Mouse (Mus musculus) intestine, embryonic 15.5 days (tissue): Measurements from ENCODE around the gene Gldn. TPM values are rescaled to one million over a fixed set of nuclear protein-coding genes. Genes with fewer than 3 reads are reported as not detected.

ENCODE experiments used
- ATAC-seq: fragments of 200-750 bp; cut with Nextera tagmentation; 2 replicates; pipeline ENCODE4 v1.8.0; 2017; ENCODE audit warnings: moderate TSS enrichment, moderate library complexity
- H3K27ac ChIP-seq: fragments of 300-500 bp; sonication (generic); 2 replicates; pipeline ENCODE4 v1.5.1; 2015; ENCODE audit warnings: mild to moderate bottlenecking, inconsistent platforms
- H3K27me3 ChIP-seq: fragments of 300-500 bp; sonication (generic); replicated peaks from 2 replicates; pipeline ENCODE4 v1.6.1; 2015; ENCODE audit warnings: inconsistent platforms
- H3K36me3 ChIP-seq: fragments of 300-500 bp; sonication (generic); 2 replicates; pipeline ENCODE4 v1.6.1; 2015; ENCODE audit warnings: inconsistent platforms
- H3K4me1 ChIP-seq: fragments of 300-500 bp; sonication (generic); replicated peaks from 2 replicates; pipeline ENCODE4 v1.6.1; 2015; ENCODE audit warnings: inconsistent platforms
- H3K4me2 ChIP-seq: fragments of 300-500 bp; sonication (generic); replicated peaks from 2 replicates; pipeline ENCODE4 v1.6.1; 2015; ENCODE audit warnings: mild to moderate bottlenecking, inconsistent platforms
- H3K4me3 ChIP-seq: fragments of 300-500 bp; sonication (generic); replicated peaks from 2 replicates; pipeline ENCODE4 v1.5.1; 2015; ENCODE audit warnings: inconsistent platforms
- H3K9ac ChIP-seq: fragments of 300-500 bp; sonication (generic); 2 replicates; pipeline ENCODE4 v1.6.1; 2015; ENCODE audit warnings: inconsistent platforms
- H3K9me3 ChIP-seq: fragments of 300-500 bp; sonication (generic); 2 replicates; pipeline ENCODE4 v1.6.1; 2016; ENCODE audit warnings: inconsistent platforms
- WGBS: fragments of 180-500 bp; shearing (Covaris S2); methylation state at CpG from one replicate; pipeline ENCODE4 v1.1.7; 2015; 5-methylcytosine and 5-hydroxymethylcytosine counted together
- polyA plus RNA-seq: library from polyadenylated mRNA; unstranded; fragments of >200 nt; fragmentation: Nextera tagmentation; extraction: Ambion mirVana; gene quantifications from 2 replicates; pipeline ENCODE4 v1.2.1, GENCODE M21; 2015

The Gldn gene
- polyA plus RNA-seq, 1 experiment from 2014 or later, result not detected

DNA sequence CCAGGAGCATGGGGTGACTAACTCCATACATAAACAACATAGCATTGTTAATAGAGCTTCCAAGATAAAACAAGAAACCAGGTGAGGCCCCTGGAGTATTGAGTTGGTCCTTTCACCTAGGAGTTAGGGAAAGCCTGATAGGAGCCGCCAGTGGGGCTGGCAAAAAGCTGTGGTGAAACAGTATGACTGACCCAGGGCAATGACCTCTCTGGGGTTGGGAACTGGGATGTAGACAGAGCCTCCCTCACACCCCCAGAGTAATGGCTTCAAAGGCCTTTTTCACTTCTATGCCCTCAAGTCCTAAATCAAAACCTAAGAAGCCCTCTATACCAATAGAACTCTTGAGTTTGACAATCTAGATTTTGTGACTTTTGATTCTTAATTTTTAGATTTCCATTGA lies 21.9 kb downstream of the Gldn start:
- H3K9me3 ChIP-seq, result no peaks in the 10 kb centered on the region
- H3K9ac ChIP-seq, result no peak overlapping the region
- H3K36me3 ChIP-seq, result no peaks in the 10 kb centered on the region
- H3K4me3 ChIP-seq, result no peak overlapping the region
- H3K27ac ChIP-seq, result no peak overlapping the region
- H3K4me2 ChIP-seq, result no peak overlapping the region
- WGBS, result 79% methylated on average over 1 of the region's 1 CpGs
- ATAC-seq, result no peak
- H3K4me1 ChIP-seq, result no peaks in the 10 kb centered on the region
- H3K27me3 ChIP-seq, result no peaks in the 10 kb centered on the region

DNA sequence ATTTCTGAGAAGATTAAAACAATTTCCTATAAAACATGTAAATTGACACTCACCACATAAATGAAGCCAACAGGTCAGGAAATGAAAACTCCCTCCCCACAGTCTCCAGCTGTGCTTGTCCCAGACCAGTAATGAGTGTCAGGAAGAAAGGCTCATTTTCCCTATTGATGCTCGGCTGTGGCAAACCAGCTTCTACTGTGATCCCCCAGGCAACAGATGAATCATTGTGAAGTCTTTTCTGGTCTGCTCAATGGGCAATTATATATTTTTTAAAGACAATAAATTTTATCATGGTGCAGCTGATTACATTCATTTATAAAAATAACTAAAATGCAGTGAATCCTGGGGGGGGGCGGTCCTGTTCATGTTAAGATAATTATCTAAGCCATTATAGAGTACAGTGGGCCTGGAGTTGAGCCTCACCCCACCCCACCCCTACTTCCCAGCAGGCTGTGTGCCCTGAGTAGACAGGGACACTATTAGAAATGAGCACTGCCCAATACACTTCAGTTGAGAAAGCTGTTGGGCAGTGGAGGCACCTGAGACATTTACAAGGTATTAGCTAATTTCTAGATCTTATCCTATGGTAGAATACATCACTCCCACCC lies 22.6 kb downstream of the Gldn start:
- ATAC-seq, result no peak
- H3K4me3 ChIP-seq, result no peak overlapping the region

DNA sequence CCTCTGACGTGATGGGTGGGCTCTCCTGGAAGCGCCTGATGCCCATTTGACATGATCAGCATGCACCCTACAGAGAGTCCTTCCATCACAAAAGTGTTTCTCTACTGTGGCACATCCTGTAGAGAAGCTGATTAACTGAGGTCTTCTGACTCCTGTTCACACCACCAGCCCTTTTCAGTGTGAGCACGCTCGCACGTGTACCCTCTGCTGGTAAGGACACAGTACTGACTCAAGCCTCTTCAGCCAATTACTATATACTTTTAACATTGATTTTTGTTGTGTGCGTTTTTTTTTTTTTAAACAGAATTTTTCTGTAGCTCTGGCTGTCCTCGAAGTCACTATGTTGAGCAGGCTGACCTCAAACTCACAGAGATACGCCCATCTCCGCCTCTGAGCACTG lies 30.1 kb downstream of the Gldn start:
- Histone ChIP-seq H3K27ac (no peak overlapping the region), H3K4me3 (no peak overlapping the region), H3K9ac (no peak overlapping the region), H3K9me3 (no peaks in the 10 kb centered on the region), H3K4me1 (no peaks in the 10 kb centered on the region), H3K36me3 (no peaks in the 10 kb centered on the region), H3K4me2 (no peak overlapping the region), H3K27me3 (no peaks in the 10 kb centered on the region)
- ATAC-seq, result no peak
- WGBS, result 68% methylated on average over 9 of the region's 9 CpGs

More for the DNA sequence above, 22.6 kb downstream of the Gldn start:
- Histone ChIP-seq H3K27ac (no peak overlapping the region), H3K27me3 (no peaks in the 10 kb centered on the region), H3K36me3 (no peaks in the 10 kb centered on the region), H3K9me3 (no peaks in the 10 kb centered on the region), H3K4me2 (no peak overlapping the region), H3K9ac (no peak overlapping the region), H3K4me1 (no peaks in the 10 kb centered on the region)
- 71% methylated on average over 2 of the region's 2 CpGs for WGBS

DNA sequence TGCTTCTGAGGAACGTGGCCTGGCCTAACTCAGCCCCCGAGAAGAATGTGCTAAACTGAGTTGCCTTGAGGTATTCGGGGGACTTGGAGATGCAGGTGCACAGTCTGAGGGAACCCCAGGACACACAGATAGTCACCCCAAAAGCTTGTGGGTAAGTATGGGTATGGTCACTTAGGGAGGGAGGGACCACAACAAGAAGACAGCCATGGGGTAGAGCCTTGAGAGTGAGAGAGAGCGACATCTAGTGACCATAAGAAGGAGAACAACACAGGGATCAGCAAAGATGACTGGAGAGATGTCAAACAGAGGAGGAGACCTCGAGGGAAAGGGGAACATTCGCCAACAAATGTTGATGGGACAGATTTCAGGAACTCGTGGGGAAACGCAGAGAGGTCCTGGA lies 37.2 kb downstream of the Gldn start:
- no peaks in the 10 kb centered on the region for H3K4me1 ChIP-seq
- ATAC-seq, result no peak
- whole genome bisulfite sequencing, result 40% methylated on average over 8 of the region's 8 CpGs
- H3K4me2 ChIP-seq, result no peak overlapping the region
- no peak overlapping the region for H3K9ac ChIP-seq
- H3K4me3 ChIP-seq, result no peak overlapping the region
- no peaks in the 10 kb centered on the region for H3K36me3 ChIP-seq
- H3K9me3 ChIP-seq, result no peaks in the 10 kb centered on the region
- H3K27me3 ChIP-seq, result no peaks in the 10 kb centered on the region
- no peak overlapping the region for H3K27ac ChIP-seq

DNA sequence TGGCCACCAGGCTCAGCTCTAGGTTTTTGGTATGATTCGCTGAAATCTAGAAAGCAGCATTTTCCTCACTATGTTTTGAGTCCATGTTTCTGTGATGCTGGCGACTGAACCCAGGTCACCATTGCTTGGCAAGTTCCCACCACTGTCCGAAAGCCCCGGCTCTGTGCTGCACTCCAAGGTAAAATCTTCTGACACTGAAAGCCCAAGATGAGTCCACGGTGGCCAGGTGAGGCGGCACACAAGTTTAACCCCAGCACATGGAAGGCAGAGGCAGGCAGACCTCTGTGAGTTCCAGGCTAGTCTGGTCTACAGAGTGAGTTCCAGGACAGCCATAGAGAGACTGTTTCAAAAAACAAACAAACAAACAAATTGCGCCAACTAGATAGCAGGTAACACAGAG lies 42.9 kb downstream of the Gldn start:
- Histone ChIP-seq H3K4me1 (no peaks in the 10 kb centered on the region), H3K27ac (no peak overlapping the region), H3K9me3 (no peaks in the 10 kb centered on the region), H3K4me2 (no peak overlapping the region), H3K4me3 (no peak overlapping the region), H3K9ac (no peak overlapping the region), H3K27me3 (no peaks in the 10 kb centered on the region), H3K36me3 (no peaks in the 10 kb centered on the region)
- ATAC-seq, result no peak
- WGBS, result 94% methylated on average over 7 of the region's 7 CpGs

DNA sequence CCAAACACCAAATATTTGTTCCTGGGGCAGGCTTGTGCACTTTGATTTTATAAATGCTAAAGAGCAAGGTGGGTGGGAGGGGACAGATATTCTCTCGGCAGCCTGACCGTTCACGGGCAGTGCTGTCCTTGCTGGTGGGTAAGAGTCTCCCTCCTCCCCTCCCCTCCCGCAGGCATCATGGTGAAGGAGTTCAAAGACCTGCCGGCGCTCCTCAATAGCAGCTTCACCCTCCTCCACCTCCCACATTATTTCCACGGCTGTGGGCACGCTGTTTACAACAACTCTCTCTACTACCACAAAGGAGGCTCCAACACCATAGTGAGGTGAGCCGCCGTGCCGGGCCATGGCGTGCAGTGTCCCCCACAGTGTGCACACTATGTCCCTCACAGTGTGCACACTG lies 49.3 kb downstream of the Gldn start:
- 81% methylated on average over 12 of the region's 12 CpGs for WGBS
- Histone ChIP-seq H3K4me3 (no peak overlapping the region), H3K27me3 (no peaks in the 10 kb centered on the region)

DNA sequence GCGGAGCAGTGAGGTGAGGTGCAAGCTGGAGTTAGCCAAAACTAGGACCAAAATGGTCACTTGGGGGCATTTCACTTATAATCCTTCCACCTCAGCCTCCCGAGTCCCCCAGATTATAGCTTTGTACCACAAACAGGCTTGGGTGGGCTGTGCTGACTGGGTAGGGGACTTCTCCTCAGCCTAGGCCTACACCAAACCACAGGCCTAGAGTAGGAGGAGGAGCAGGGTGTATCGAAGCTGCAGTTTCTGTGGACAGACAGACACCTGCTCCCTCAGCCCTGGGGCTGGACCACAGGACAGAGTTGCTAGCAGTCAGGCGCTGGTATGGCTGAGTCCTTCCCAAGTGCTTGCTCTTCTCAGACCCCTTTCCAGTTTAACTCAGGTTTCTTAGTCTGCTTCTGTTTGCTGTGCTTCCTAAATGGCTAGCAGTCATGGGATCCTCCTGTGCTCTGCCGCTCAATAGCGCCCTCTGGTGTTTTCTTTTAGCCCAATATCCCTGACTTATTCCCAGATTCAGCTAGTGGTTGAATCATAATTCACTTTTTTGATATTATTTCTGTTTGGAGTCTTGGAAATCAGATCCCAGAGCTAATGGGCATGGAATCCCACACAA lies 50.4 kb downstream of the Gldn start:
- Histone ChIP-seq H3K9ac (no peak overlapping the region), H3K4me3 (no peak overlapping the region), H3K27ac (no peak overlapping the region), H3K4me1 (no peaks in the 10 kb centered on the region), H3K36me3 (no peaks in the 10 kb centered on the region), H3K4me2 (no peak overlapping the region), H3K27me3 (no peaks in the 10 kb centered on the region), H3K9me3 (no peaks in the 10 kb centered on the region)
- ATAC-seq, result no peak
- 50% methylated on average over 6 of the region's 6 CpGs for WGBS

More for the DNA sequence above, 49.3 kb downstream of the Gldn start:
- H3K4me1 ChIP-seq, result no peaks in the 10 kb centered on the region
- H3K36me3 ChIP-seq, result no peaks in the 10 kb centered on the region
- no peak overlapping the region for H3K4me2 ChIP-seq
- H3K27ac ChIP-seq, result no peak overlapping the region
- no peak overlapping the region for H3K9ac ChIP-seq
- no peaks in the 10 kb centered on the region for H3K9me3 ChIP-seq
- ATAC-seq, result no peak

DNA sequence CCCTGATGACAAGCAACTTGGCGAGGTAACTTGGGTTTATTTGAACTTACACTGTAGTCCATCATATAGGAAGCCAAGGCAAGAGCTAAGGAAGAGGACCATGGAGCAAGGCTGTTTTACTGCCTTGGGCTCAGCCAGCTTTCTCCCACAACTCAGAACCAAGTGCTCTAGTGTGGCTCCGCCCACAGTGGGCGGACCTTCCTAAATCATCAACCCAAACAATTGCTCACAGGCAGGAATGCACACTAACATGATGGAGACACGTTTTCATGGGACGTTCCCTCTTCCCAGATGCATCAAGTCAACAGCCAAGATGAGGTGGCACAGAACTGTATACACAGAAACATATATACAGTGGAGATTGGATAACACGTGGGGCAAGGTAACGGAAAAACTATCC lies 55.7 kb downstream of the Gldn start:
- Histone ChIP-seq H3K9me3 (no peaks in the 10 kb centered on the region), H3K27ac (no peak overlapping the region), H3K4me2 (no peak overlapping the region), H3K36me3 (no peaks in the 10 kb centered on the region), H3K4me1 (no peaks in the 10 kb centered on the region), H3K9ac (no peak overlapping the region), H3K27me3 (no peaks in the 10 kb centered on the region), H3K4me3 (no peak overlapping the region)
- ATAC-seq, result no peak
- WGBS, result 59% methylated on average over 7 of the region's 7 CpGs

DNA sequence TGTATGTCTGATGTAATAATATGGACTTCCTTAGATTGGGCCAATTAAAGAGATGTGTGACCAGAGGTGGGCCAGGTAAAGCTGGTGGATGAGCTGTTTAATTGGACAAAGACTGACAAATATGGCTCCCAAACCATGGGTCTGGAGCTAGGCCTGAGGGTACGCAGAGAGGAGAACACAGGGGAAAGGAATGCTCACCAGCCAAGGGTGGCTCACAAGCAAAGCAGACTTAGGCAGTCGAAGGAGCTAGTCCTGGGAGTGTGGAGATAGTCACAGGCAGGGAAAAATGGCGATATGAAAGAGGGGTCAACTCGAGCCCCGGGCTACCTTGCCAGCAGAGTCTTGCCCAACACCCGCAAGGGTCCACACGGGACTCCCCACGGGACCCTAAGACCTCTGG lies 70.5 kb downstream of the Gldn start:
- no peaks in the 10 kb centered on the region for H3K4me1 ChIP-seq

More for the DNA sequence above, 70.5 kb downstream of the Gldn start:
- H3K9me3 ChIP-seq, result no peaks in the 10 kb centered on the region
- no peaks in the 10 kb centered on the region for H3K27me3 ChIP-seq
- WGBS, result 97% methylated on average over 7 of the region's 8 CpGs
- ATAC-seq, result no peak
- no peak overlapping the region for H3K9ac ChIP-seq
- no peak overlapping the region for H3K4me3 ChIP-seq
- no peak overlapping the region for H3K4me2 ChIP-seq
- H3K27ac ChIP-seq, result no peak overlapping the region
- no peaks in the 10 kb centered on the region for H3K36me3 ChIP-seq

Other genes starting within 250 kb of the Gldn start
- 0.14 and 0.31 TPM in 2 replicates for gene Tnfaip8l3, start 218.1 kb upstream of the Gldn start, polyA plus RNA-seq
- not detected in 2 replicates for gene Cyp19a1, start 18.4 kb upstream of the Gldn start, polyA plus RNA-seq
- gene Dmxl2, start 215.1 kb downstream of the Gldn start, polyA plus RNA-seq, result 4.1 and 4.4 TPM in 2 replicates